Comparison of ENCODE assay signal across 10 mouse cellular contexts in genomic region chr13:113013174-113013953, GRCm38 (mm10). TPM values are rescaled to one million over a fixed set of nuclear protein-coding genes. Genes with fewer than 3 reads are reported as not detected.
DNase-seq lines count a peak whose midpoint lies in the region; ATAC-seq and TF ChIP-seq lines count a peak whose summit lies in the region.
"Not testable (repeated sequence)": the region's sequence is repeated elsewhere in the genome, so short reads cannot be mapped to it uniquely, and the experiment has no call there.
"Had no signal": no experiment of that assay in that cellular context is flagged by ENCODE, and none has a peak within 500 bp of the region (broad histone marks: within the 10 kb centered on the region; RNA-seq: fewer than 3 reads in every experiment).

No protein-coding gene starts in this region.

- not testable (repeated sequence) for ATAC-seq in embryonic facial prominence, embryonic 15.5 days (ENCODE audit: insufficient number of reproducible peaks, low FRiP score, low TSS enrichment, low read depth); intestine, embryonic 14.5 days (replicated peaks; ENCODE audit: low FRiP score, low TSS enrichment, low read depth); limb, embryonic 14.5 days (ENCODE audit: low FRiP score, low read depth); lung, embryonic 15.5 days (ENCODE audit: borderline replicate concordance, extremely low read depth, low FRiP score, low TSS enrichment)

- not testable (repeated sequence) for H3K27me3 ChIP-seq in embryonic facial prominence, embryonic 15.5 days; heart, embryonic 10.5 days (ENCODE audit: insufficient read depth, poor library complexity, severe bottlenecking); intestine, embryonic 14.5 days (replicated peaks; ENCODE audit: control insufficient read depth, insufficient read depth, low read length); limb, embryonic 14.5 days (ENCODE audit: control insufficient read depth, insufficient read depth, low read length); lung, embryonic 15.5 days

- H3K4me2 ChIP-seq in embryonic facial prominence, embryonic 15.5 days (replicated peaks), result peak overlapping the region; percentile 30
- H3K4me2 ChIP-seq in intestine, embryonic 14.5 days (ENCODE audit: low read length), result peak overlapping the region; percentile 37
- peak overlapping the region; percentile 40 for H3K4me2 ChIP-seq in limb, embryonic 14.5 days (replicated peaks; ENCODE audit: low read depth, low read length, severe bottlenecking)
- H3K4me2 ChIP-seq in lung, embryonic 15.5 days, result peak overlapping the region; percentile 50

- not testable (repeated sequence) for H3K4me1 ChIP-seq in embryonic facial prominence, embryonic 15.5 days; heart, embryonic 10.5 days; intestine, embryonic 14.5 days (replicated peaks; ENCODE audit: control insufficient read depth, insufficient read depth, low read length); limb, embryonic 14.5 days (ENCODE audit: control insufficient read depth, insufficient read depth, low read length); lung, embryonic 15.5 days

- peak overlapping the region; percentile 21; the same call in 1 of the 2 replicates for H3K4me3 ChIP-seq in embryonic facial prominence, embryonic 15.5 days (replicated peaks)
- H3K4me3 ChIP-seq in heart, embryonic 10.5 days, result peak overlapping the region; percentile 47
- peak overlapping the region; percentile 20; the same call in 1 of the 2 replicates for H3K4me3 ChIP-seq in intestine, embryonic 14.5 days (ENCODE audit: low read depth, low read length)
- H3K4me3 ChIP-seq in limb, embryonic 14.5 days (replicated peaks; ENCODE audit: low read length), result peak overlapping the region; percentile 18; the same call in 1 of the 2 replicates
- H3K4me3 ChIP-seq in lung, embryonic 15.5 days, result peak overlapping the region; percentile 32

- H3K9me3 ChIP-seq in embryonic facial prominence, embryonic 15.5 days (replicated peaks); heart, embryonic 10.5 days; intestine, embryonic 14.5 days (ENCODE audit: control insufficient read depth, low read length); limb, embryonic 14.5 days (ENCODE audit: control insufficient read depth, low read length); lung, embryonic 15.5 days: not testable (repeated sequence)

- not testable (repeated sequence) for H3K9ac ChIP-seq in embryonic facial prominence, embryonic 15.5 days; intestine, embryonic 14.5 days (ENCODE audit: low read length); limb, embryonic 14.5 days (ENCODE audit: low read depth, low read length, severe bottlenecking); lung, embryonic 15.5 days

- peak; percentile 43 for DNase-seq in Muller cell, postnatal 12 days (ENCODE audit: inconsistent ontology term)
- peak; percentile 73 for DNase-seq in heart, embryonic 10.5 days (ENCODE audit: low spot score)
- peak; percentile 54 for DNase-seq in intestine, embryonic 14.5 days (ENCODE audit: low spot score)
- DNase-seq in limb, embryonic 14.5 days (ENCODE audit: low spot score), result not testable (repeated sequence)
- peak; percentile 57 to 70 for DNase-seq in natural killer cell, adult 2 months (ENCODE audit: low spot score in 2 of 2)
- DNase-seq in thymus, postnatal 14 days, result peak; percentile 28

- not testable (repeated sequence) for H3K27ac ChIP-seq in embryonic facial prominence, embryonic 15.5 days (replicated peaks); heart, embryonic 10.5 days; intestine, embryonic 14.5 days (ENCODE audit: low read depth); limb, embryonic 14.5 days (replicated peaks; ENCODE audit: low read depth, low read length); lung, embryonic 15.5 days

- H3K36me3 ChIP-seq in embryonic facial prominence, embryonic 15.5 days; heart, embryonic 10.5 days; intestine, embryonic 14.5 days (ENCODE audit: control insufficient read depth, insufficient read depth, low read length); limb, embryonic 14.5 days (ENCODE audit: control insufficient read depth, insufficient read depth, low read length); lung, embryonic 15.5 days: not testable (repeated sequence)

- not testable (repeated sequence) for TF ChIP-seq POLR2A in limb, embryonic 14.5 days (IDR thresholded peaks at IDR 0.05; ENCODE audit: borderline replicate concordance, extremely low read depth, insufficient read depth, insufficient read length)

- WGBS in embryonic facial prominence, embryonic 15.5 days, result 43% methylated on average over 19 of the region's 20 CpGs
- WGBS in heart, embryonic 10.5 days, result 38% methylated on average over 20 of the region's 20 CpGs
- WGBS in intestine, embryonic 14.5 days, result 33% methylated on average over 19 of the region's 20 CpGs
- WGBS in limb, embryonic 14.5 days, result 37% methylated on average over 16 of the region's 20 CpGs
- 28% methylated on average over 18 of the region's 20 CpGs for WGBS in lung, embryonic 15.5 days

RNA-seq across cellular contexts. Expression of gene Mcidas, which starts 19.7 kb away (rescaled TPM):
- polyA plus RNA-seq in embryonic facial prominence, embryonic 15.5 days (2015; fragmentation: Nextera tagmentation; extraction: Ambion mirVana), result 5.6 and 14.0 TPM in 2 replicates
- 0.13 TPM in 1 of 2 replicates, not detected in the other for polyA plus RNA-seq in heart, embryonic 10.5 days (2016; fragmentation: Nextera tagmentation; extraction: Ambion mirVana)
- polyA plus RNA-seq in intestine, embryonic 14.5 days (2014; fragmentation: Nextera tagmentation; extraction: Ambion mirVana), result 0.07 TPM in 1 of 2 replicates, not detected in the other
- not detected in 2 replicates for polyA plus RNA-seq in limb, embryonic 14.5 days (2012; rRNA removed)
- polyA plus RNA-seq in limb, embryonic 14.5 days (2014; fragmentation: Nextera tagmentation; extraction: Ambion mirVana), result not detected in 2 replicates
- polyA plus RNA-seq in lung, embryonic 15.5 days (2015; fragmentation: Nextera tagmentation; extraction: Ambion mirVana), result 6.3 and 6.9 TPM in 2 replicates
- polyA plus RNA-seq: G1E had no signal

RNA-seq across cellular contexts. Expression of gene Cdc20b, which starts 21.5 kb away (rescaled TPM):
- polyA plus RNA-seq in embryonic facial prominence, embryonic 15.5 days (2015; fragmentation: Nextera tagmentation; extraction: Ambion mirVana), result 3.1 and 8.1 TPM in 2 replicates
- polyA plus RNA-seq in heart, embryonic 10.5 days (2016; fragmentation: Nextera tagmentation; extraction: Ambion mirVana), result not detected in 2 replicates
- not detected in 2 replicates for polyA plus RNA-seq in intestine, embryonic 14.5 days (2014; fragmentation: Nextera tagmentation; extraction: Ambion mirVana)
- polyA plus RNA-seq in limb, embryonic 14.5 days (2012; rRNA removed), result 0.04 TPM in 1 of 2 replicates, not detected in the other
- not detected in 2 replicates for polyA plus RNA-seq in limb, embryonic 14.5 days (2014; fragmentation: Nextera tagmentation; extraction: Ambion mirVana)
- 2.1 and 2.8 TPM in 2 replicates for polyA plus RNA-seq in lung, embryonic 15.5 days (2015; fragmentation: Nextera tagmentation; extraction: Ambion mirVana)
- polyA plus RNA-seq: G1E; urinary bladder, adult 2 months had no signal

RNA-seq across cellular contexts. Expression of gene Ccno, which starts 25.8 kb away (rescaled TPM):
- polyA plus RNA-seq in embryonic facial prominence, embryonic 15.5 days (2015; fragmentation: Nextera tagmentation; extraction: Ambion mirVana), result 10.8 and 26.9 TPM in 2 replicates
- polyA plus RNA-seq in heart, embryonic 10.5 days (2016; fragmentation: Nextera tagmentation; extraction: Ambion mirVana), result 0.10 TPM in 1 of 2 replicates, not detected in the other
- polyA plus RNA-seq in intestine, embryonic 14.5 days (2014; fragmentation: Nextera tagmentation; extraction: Ambion mirVana), result 0.19 and 0.24 TPM in 2 replicates
- polyA plus RNA-seq in limb, embryonic 14.5 days (2012; rRNA removed), result 0.60 and 0.80 TPM in 2 replicates
- polyA plus RNA-seq in limb, embryonic 14.5 days (2014; fragmentation: Nextera tagmentation; extraction: Ambion mirVana), result 0.22 and 0.29 TPM in 2 replicates
- 12.3 and 13.5 TPM in 2 replicates for polyA plus RNA-seq in lung, embryonic 15.5 days (2015; fragmentation: Nextera tagmentation; extraction: Ambion mirVana)
- polyA plus RNA-seq: G1E had no signal

RNA-seq across cellular contexts. Expression of gene Gpx8, which starts 32.8 kb away (rescaled TPM):
- 190 and 192 TPM in 2 replicates for polyA plus RNA-seq in embryonic facial prominence, embryonic 15.5 days (2015; fragmentation: Nextera tagmentation; extraction: Ambion mirVana)
- polyA plus RNA-seq in heart, embryonic 10.5 days (2016; fragmentation: Nextera tagmentation; extraction: Ambion mirVana), result 124 and 134 TPM in 2 replicates
- polyA plus RNA-seq in intestine, embryonic 14.5 days (2014; fragmentation: Nextera tagmentation; extraction: Ambion mirVana), result 127 and 142 TPM in 2 replicates
- 76.4 and 132 TPM in 2 replicates for polyA plus RNA-seq in limb, embryonic 14.5 days (2012; rRNA removed)
- 218 and 220 TPM in 2 replicates for polyA plus RNA-seq in limb, embryonic 14.5 days (2014; fragmentation: Nextera tagmentation; extraction: Ambion mirVana)
- polyA plus RNA-seq in lung, embryonic 15.5 days (2015; fragmentation: Nextera tagmentation; extraction: Ambion mirVana), result 175 TPM in 2 replicates
- polyA plus RNA-seq: G1E had no signal
